Mouse (Mus musculus) heart, postnatal 4 days (tissue): ENCODE measurements at regions not wholly inside any gene's neighbourhood (a gene's known extent, or its start where the extent isn't known, plus 50 kb on each side); places are given as distances from the start of the nearest gene placed in this dataset.

Experiments used
- DNase-seq: peaks from one replicate; pipeline ENCODE4 v3.0.0; 2021
- microRNA-seq, 2 experiments: library from miRNA; unstranded; fragments of <30 nt; microRNA quantifications; one replicate each; pipeline ENCODE4 v1.2.0; 2021 to 2022

- DNase-seq, result no peak
These were observed 511.5 kb downstream of the Phf3 start for GRCm38 (mm10) chr1:30362072-30362769.

- no peak for DNase-seq
These were observed 553.0 kb downstream of the Phf3 start for GRCm38 (mm10) chr1:30320657-30321262.

- DNase-seq, result no peak
These were observed 555.5 kb downstream of the Phf3 start for GRCm38 (mm10) chr1:30318195-30318594.

DNA sequence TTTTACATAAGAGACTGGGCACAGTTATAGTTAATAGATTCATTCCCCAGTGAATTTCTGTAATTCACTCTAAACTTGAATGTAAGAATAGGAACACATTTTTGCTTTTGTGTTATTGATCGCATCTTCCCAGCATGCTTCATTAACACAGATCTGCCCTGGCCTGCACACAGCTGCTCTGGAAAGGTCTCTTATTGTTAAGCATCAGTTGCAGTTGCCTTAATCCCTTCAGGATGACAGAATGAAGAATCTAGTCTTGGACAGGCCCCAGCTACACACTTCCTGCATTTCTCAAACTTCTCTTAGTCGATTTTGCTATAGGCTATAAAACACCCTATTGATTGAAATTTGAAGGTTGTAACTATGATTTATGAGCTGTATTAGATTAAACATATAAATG lies 584.6 kb downstream of the Phf3 start:
- no peak for DNase-seq

DNA sequence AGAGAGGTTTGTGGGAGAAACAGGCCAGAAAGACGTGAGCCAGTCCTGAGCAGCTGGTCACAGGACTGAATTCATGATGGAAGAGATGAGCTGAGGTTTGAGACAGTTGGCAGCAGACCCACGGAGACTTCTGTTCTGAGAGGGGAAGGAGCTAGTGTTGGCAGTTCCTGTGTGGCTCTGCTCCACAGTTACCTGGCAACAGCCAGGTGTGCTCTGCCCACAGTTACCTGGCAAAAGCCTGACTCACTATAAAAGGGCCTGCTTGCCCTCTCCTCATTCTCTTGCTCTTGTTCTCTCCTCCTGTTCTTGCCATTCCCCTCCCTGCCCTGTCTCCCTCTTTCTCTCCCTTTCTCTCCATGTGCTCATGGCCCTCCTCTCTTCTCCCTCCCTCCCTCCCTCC lies 611.3 kb downstream of the Phf3 start:
- no peak for DNase-seq

DNA sequence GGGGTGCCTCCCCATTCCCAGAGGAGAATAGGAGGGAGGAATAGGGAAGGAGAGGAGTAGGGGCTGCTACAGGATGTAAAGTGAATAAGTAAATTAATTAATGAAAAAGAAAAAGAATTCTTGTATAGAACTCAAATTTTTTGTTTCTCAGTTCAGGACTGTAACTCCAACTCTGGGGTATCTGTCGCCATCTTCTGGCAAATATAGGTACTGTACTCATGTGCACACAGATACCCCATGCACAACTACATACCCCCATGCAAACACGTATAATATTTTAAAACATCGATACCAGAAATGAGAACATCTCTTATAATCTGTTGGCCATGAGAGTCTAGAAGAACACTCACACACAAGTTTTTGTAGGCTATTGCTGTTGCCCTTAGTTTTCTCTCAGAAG lies 614.2 kb downstream of the Phf3 start:
- peak; percentile 6 for DNase-seq

DNA sequence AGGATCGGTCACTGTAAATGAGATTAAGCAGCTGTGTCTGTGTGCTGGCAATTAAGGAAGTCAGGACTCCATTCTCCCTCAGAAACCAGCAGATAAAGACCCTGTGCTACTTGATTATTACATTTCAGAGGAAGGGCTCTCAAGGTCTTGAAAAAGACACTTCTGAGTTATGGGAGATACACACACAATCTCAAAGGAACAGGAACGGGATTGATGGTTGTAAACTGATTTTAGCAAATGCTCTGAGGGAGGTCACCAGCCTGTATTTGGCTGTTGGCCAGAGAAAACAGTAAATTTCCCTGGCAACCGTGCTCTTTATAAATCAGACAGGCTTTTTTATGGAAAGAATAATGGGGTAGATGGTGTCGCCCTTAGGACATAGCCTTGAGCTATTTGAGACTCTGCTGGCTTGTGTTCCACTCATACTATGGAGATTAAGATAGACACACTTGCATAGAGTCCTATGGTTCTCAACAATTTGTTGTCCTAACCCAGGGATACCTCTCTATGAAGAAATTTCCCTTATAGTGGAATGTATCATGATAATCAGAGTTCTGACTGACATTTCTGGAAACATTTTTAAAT lies 656.9 kb downstream of the Phf3 start:
- no peak for DNase-seq

GRCm38 (mm10) chr1:30204608-30205262 lies 669.0 kb downstream of the Phf3 start:
- DNase-seq, result no peak

DNA sequence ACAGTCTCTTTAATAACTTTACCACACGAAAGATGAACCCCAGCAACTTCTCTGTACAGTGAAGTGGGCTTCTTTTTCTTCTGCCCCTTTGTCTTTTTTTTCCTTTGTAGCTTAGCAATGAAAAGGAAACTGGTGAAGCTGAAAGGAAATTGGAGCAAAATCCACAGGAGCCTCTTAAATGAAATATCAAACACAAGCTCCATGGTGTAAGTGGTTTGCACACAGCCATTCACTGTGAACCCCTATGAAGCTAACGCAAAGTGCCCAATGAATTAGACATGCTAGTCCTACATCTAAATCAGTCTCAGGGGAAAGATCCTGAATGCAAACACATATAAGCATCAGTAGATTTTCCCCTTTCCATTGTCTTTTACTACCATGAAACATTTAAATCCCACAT lies 697.5 kb downstream of the Phf3 start:
- DNase-seq, result no peak

- peak; percentile 6 for DNase-seq
These were observed 728.7 kb downstream of the Phf3 start for GRCm38 (mm10) chr1:30144997-30145396.

DNA sequence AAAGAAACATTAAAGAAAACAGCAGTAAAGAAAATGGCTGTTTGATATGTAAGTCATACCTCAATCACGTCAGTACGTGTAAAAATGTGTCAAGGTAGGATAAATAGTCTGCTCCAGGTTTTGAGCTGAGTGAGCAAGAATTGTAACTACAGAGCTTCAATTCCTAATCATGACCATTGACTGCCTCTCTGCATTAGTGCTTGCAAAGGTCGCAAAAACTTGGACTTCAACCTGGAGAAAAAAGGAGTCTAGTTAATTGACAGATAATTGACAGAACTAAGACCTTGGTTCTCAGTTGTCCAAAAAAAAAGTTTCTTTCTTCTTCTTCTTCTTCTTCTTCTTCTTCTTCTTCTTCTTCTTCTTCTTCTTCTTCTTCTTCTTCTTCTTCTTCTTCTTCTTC lies 759.5 kb downstream of the Phf3 start:
- DNase-seq, result no peak

Small RNA genes in the stretch of these regions (microRNA-seq; reads per million reads assigned to microRNA genes)
- 0 reads per million in 2 experiments for gene Gm27430
